Mouse (Mus musculus) stomach, embryonic 15.5 days (tissue): ENCODE data around the gene Specc1. TPM values are rescaled to one million over a fixed set of nuclear protein-coding genes. Genes with fewer than 3 reads are reported as not detected.
"Not testable (repeated sequence)": the region's sequence is repeated elsewhere in the genome, so short reads cannot be mapped to it uniquely, and the experiment has no call there.

Experiments
- ATAC-seq: fragments of 200-750 bp; cut with Nextera tagmentation; 2 replicates; pipeline ENCODE4 v1.8.0; 2017; ENCODE audit warnings: low read depth, moderate number of reproducible peaks, moderate TSS enrichment; ENCODE audit not compliant: insufficient read depth, low FRiP score
- H3K27ac ChIP-seq: fragments of 300-500 bp; sonication (generic); 2 replicates; pipeline ENCODE4 v1.5.1; 2015; ENCODE audit warnings: mild to moderate bottlenecking, inconsistent platforms
- H3K27me3 ChIP-seq: fragments of 300-500 bp; sonication (generic); replicated peaks from 2 replicates; pipeline ENCODE4 v1.6.1; 2015; ENCODE audit warnings: inconsistent platforms
- H3K36me3 ChIP-seq: fragments of 300-500 bp; sonication (generic); 2 replicates; pipeline ENCODE4 v1.6.1; 2015; ENCODE audit warnings: inconsistent platforms
- H3K4me1 ChIP-seq: fragments of 300-500 bp; sonication (generic); 2 replicates; pipeline ENCODE4 v1.6.1; 2015; ENCODE audit warnings: inconsistent platforms
- H3K4me2 ChIP-seq: fragments of 300-500 bp; sonication (generic); 2 replicates; pipeline ENCODE4 v1.6.1; 2015; ENCODE audit warnings: mild to moderate bottlenecking, inconsistent platforms
- H3K4me3 ChIP-seq: fragments of 300-500 bp; sonication (generic); replicated peaks from 2 replicates; pipeline ENCODE4 v1.5.1; 2015; ENCODE audit warnings: inconsistent platforms
- H3K9ac ChIP-seq: fragments of 300-500 bp; sonication (generic); 2 replicates; pipeline ENCODE4 v1.6.1; 2015; ENCODE audit warnings: inconsistent platforms
- H3K9me3 ChIP-seq: fragments of 300-500 bp; sonication (generic); 2 replicates; pipeline ENCODE4 v1.6.1; 2016; ENCODE audit warnings: inconsistent platforms
- WGBS: fragments of 180-500 bp; shearing (Covaris S2); methylation state at CpG from one replicate; pipeline ENCODE4 v1.1.7; 2015; 5-methylcytosine and 5-hydroxymethylcytosine counted together
- polyA plus RNA-seq: library from polyadenylated mRNA; unstranded; fragments of >200 nt; fragmentation: Nextera tagmentation; extraction: Ambion mirVana; gene quantifications from 2 replicates; pipeline ENCODE4 v1.2.1, GENCODE M21; 2015

Gene Specc1
- polyA plus RNA-seq, 1 experiment from 2014 or later: 13.4 TPM

DNA sequence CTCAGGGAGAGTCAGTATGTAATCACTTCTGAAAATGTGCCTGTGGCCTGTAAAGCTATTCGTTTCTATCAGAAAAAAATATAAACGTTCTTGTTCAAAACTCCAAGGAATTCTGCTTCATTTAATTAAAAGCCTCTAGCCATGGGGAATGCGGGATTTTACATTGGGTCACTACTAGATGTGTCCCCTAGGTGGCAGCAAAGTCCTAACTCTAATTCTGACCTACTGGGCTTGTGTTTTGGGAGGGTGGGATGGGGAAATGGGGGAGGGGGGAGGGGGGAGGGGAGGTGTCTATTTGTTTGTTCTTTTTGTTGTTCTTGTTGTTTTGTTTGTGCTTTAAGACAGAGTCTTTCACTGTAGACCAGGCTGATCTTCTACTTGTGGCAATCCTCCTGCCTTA lies 7.2 kb upstream of the Specc1 start:
- Histone ChIP-seq H3K4me3 (no peak overlapping the region), H3K9ac (no peak overlapping the region), H3K27ac (no peak overlapping the region), H3K4me2 (no peak overlapping the region), H3K27me3 (no peaks in the 10 kb centered on the region), H3K36me3 (no peaks in the 10 kb centered on the region), H3K9me3 (no peaks in the 10 kb centered on the region), H3K4me1 (no peaks in the 10 kb centered on the region)
- 2% methylated on average over 3 of the region's 3 CpGs for WGBS
- no peak for ATAC-seq

- ATAC-seq: no peak
- 20% methylated on average over 10 of the region's 10 CpGs for WGBS
- H3K4me2 ChIP-seq: 0 out of 2 replicates have a peak overlapping the region, but pooled peaks have one; percentile 10
Measured at GRCm38 (mm10) chr11:61950632-61951031, 5.9 kb upstream of the Specc1 start.

GRCm38 (mm10) chr11:61955136-61955535 lies 1.4 kb upstream of the Specc1 start:
- no peak overlapping the region for H3K4me3 ChIP-seq
- 67% methylated on average over 6 of the region's 6 CpGs for WGBS
- H3K4me2 ChIP-seq: no peak overlapping the region
- no peaks in the 10 kb centered on the region for H3K36me3 ChIP-seq
- H3K4me1 ChIP-seq: peaks cover 5% of the 10 kb centered on the region
- H3K9me3 ChIP-seq: no peaks in the 10 kb centered on the region
- no peak overlapping the region for H3K9ac ChIP-seq
- no peak for ATAC-seq
- no peak overlapping the region for H3K27ac ChIP-seq
- H3K27me3 ChIP-seq: peaks cover 18% of the 10 kb centered on the region

More at GRCm38 (mm10) chr11:61950632-61951031, 5.9 kb upstream of the Specc1 start:
- Histone ChIP-seq H3K9me3 (no peaks in the 10 kb centered on the region), H3K27ac (no peak overlapping the region), H3K9ac (no peak overlapping the region), H3K4me1 (no peaks in the 10 kb centered on the region), H3K27me3 (no peaks in the 10 kb centered on the region), H3K36me3 (no peaks in the 10 kb centered on the region), H3K4me3 (no peak overlapping the region)

GRCm38 (mm10) chr11:61955951-61956350 lies 612 bp upstream of the Specc1 start:
- 80% methylated on average over 6 of the region's 6 CpGs for WGBS
- H3K36me3 ChIP-seq: no peaks in the 10 kb centered on the region
- H3K9ac ChIP-seq: no peak overlapping the region
- ATAC-seq: no peak
- 0 out of 2 replicates have a peak overlapping the region, but pooled peaks have one; percentile 100 for H3K4me2 ChIP-seq
- H3K27me3 ChIP-seq: peaks cover 18% of the 10 kb centered on the region
- peaks cover 5% of the 10 kb centered on the region for H3K4me1 ChIP-seq
- H3K4me3 ChIP-seq: no peak overlapping the region
- no peaks in the 10 kb centered on the region for H3K9me3 ChIP-seq
- no peak overlapping the region for H3K27ac ChIP-seq

DNA sequence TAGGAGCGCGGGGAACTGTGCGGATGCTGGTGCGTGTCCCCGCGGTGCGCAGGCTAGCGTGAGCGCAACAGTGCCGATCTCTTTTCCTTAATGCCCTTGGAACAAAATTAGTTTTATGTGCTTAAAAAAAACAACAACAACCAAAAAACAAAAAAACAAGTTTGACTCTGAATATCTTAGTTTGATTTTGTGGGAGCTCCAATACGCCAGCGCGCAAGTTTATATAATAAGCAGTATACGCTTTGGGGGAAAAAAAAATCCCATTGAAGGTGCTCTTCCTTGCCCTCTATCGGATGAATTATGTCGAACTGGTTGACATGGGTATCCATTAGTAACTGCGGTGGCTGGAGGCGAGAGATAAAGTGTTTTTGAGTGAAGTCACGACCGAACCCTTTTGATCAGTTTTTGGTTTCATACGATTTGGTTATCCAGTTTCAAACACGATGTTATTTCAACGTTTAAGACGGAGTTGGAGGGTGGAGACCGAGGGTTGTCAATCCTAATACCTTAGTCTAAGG lies 792 bp downstream of the Specc1 start:
- peak; percentile 73; the same call in 1 of the 2 replicates for ATAC-seq
- 2% methylated on average over 25 of the region's 25 CpGs for whole genome bisulfite sequencing
- peak overlapping the region; percentile 59 for H3K4me3 ChIP-seq
- peak overlapping the region; percentile 37; the same call in 1 of the 2 replicates for H3K9ac ChIP-seq
- no peaks in the 10 kb centered on the region for H3K9me3 ChIP-seq
- H3K27ac ChIP-seq: no peak overlapping the region
- H3K4me1 ChIP-seq: peaks cover 5% of the 10 kb centered on the region
- H3K36me3 ChIP-seq: no peaks in the 10 kb centered on the region
- H3K27me3 ChIP-seq: peaks cover 18% of the 10 kb centered on the region
- H3K4me2 ChIP-seq: peak overlapping the region; percentile 100

GRCm38 (mm10) chr11:61958706-61959105 lies 2.1 kb downstream of the Specc1 start:
- not testable (repeated sequence) for H3K4me2 ChIP-seq, H3K36me3 ChIP-seq, H3K9ac ChIP-seq, H3K9me3 ChIP-seq, H3K4me3 ChIP-seq, H3K4me1 ChIP-seq, ATAC-seq, H3K27ac ChIP-seq
- 64% methylated on average over 6 of the region's 6 CpGs for WGBS
- H3K27me3 ChIP-seq: peaks cover 18% of the 10 kb centered on the region

DNA sequence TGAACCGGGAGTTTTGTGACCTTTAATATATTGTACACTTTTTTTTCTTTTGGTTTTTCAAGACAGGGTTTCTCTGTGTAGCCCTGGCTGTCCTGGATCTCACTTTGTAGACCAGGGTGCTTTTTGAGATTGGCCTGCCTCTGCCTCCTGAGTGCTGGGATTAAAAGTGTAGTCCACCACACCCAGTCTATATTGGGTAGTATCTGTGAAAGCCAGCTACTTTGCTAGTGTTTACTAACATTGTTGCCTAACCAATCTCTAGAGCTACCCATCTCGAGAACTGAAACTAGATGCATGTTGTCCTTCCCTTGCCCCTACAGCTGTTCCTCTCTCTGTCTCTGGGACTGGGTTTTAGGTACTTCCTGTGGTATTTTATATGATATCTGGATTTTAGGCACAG lies 3.5 kb downstream of the Specc1 start:
- H3K27me3 ChIP-seq: peaks cover 18% of the 10 kb centered on the region
- peaks cover 5% of the 10 kb centered on the region for H3K4me1 ChIP-seq
- WGBS: 77% methylated on average over 2 of the region's 2 CpGs
- no peaks in the 10 kb centered on the region for H3K36me3 ChIP-seq
- no peaks in the 10 kb centered on the region for H3K9me3 ChIP-seq
- H3K4me2 ChIP-seq: no peak overlapping the region
- no peak overlapping the region for H3K27ac ChIP-seq
- no peak overlapping the region for H3K4me3 ChIP-seq
- no peak; the same call in 1 of the 2 replicates for ATAC-seq
- no peak overlapping the region for H3K9ac ChIP-seq

DNA sequence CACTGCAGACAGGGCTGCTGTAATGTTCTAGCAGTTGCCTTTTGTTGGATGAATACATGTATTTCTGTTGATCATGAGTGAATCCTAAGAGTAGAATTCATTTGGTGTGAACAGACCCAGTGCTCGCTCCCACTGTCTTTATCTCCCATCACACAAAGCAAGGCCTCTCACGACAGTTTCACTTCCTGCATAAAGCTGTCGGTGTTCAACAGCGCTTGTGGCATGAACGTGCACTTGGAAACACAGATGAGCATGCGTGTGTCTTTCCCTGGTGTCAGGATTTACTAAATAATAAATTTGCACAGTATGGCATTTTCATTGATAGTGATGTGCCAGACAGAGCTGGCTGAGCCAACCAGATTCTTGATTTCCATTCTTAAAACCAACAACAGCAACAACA lies 6.1 kb downstream of the Specc1 start:
- WGBS: 65% methylated on average over 6 of the region's 6 CpGs
- no peak overlapping the region for H3K4me3 ChIP-seq
- no peak overlapping the region for H3K9ac ChIP-seq
- H3K4me2 ChIP-seq: no peak overlapping the region
- peaks cover 8% of the 10 kb centered on the region for H3K27me3 ChIP-seq
- H3K4me1 ChIP-seq: no peaks in the 10 kb centered on the region
- H3K36me3 ChIP-seq: no peaks in the 10 kb centered on the region
- ATAC-seq: no peak
- H3K9me3 ChIP-seq: no peaks in the 10 kb centered on the region
- H3K27ac ChIP-seq: no peak overlapping the region

DNA sequence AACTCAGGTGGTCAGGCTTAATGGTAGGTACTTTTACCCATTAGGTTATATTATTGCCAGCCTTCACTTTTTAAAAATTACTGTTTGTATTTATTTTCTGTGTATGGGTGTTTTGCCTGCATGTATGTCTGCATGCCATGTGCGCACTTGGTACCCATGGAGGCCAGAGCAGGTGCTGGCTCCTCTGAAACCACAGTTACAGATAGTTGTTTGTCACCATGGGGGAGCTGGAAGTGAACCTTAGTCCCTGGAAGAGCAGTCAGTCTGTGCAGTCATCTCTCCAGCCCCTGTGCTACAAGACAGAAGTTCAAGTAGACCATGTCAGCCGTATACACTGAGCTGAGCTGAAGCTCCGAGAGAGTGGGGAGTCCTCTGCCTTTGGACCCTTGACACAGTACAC lies 6.6 kb downstream of the Specc1 start:
- no peaks in the 10 kb centered on the region for H3K4me1 ChIP-seq
- H3K27ac ChIP-seq: no peak overlapping the region
- no peaks in the 10 kb centered on the region for H3K9me3 ChIP-seq
- ATAC-seq: no peak
- H3K36me3 ChIP-seq: no peaks in the 10 kb centered on the region
- 73% methylated on average over 3 of the region's 3 CpGs for WGBS
- no peak overlapping the region for H3K4me3 ChIP-seq
- H3K9ac ChIP-seq: no peak overlapping the region
- H3K27me3 ChIP-seq: peaks cover 5% of the 10 kb centered on the region
- no peak overlapping the region for H3K4me2 ChIP-seq

GRCm38 (mm10) chr11:61964611-61965010 lies 8.0 kb downstream of the Specc1 start:
- no peak for ATAC-seq
- H3K27me3 ChIP-seq: no peaks in the 10 kb centered on the region
- H3K4me3 ChIP-seq: no peak overlapping the region
- no peaks in the 10 kb centered on the region for H3K9me3 ChIP-seq
- H3K9ac ChIP-seq: no peak overlapping the region
- WGBS: 90% methylated on average over 5 of the region's 5 CpGs
- H3K4me1 ChIP-seq: no peaks in the 10 kb centered on the region
- H3K36me3 ChIP-seq: no peaks in the 10 kb centered on the region
- no peak overlapping the region for H3K4me2 ChIP-seq
- H3K27ac ChIP-seq: no peak overlapping the region

- no peak overlapping the region for H3K9ac ChIP-seq
- H3K27me3 ChIP-seq: no peaks in the 10 kb centered on the region
- H3K4me2 ChIP-seq: no peak overlapping the region
- no peak overlapping the region for H3K4me3 ChIP-seq
- no peak for ATAC-seq
- H3K9me3 ChIP-seq: no peaks in the 10 kb centered on the region
- no peak overlapping the region for H3K27ac ChIP-seq
- H3K4me1 ChIP-seq: no peaks in the 10 kb centered on the region
- H3K36me3 ChIP-seq: no peaks in the 10 kb centered on the region
- WGBS: 78% methylated on average over 8 of the region's 8 CpGs
Measured at GRCm38 (mm10) chr11:61967034-61967433, 10.5 kb downstream of the Specc1 start.

DNA sequence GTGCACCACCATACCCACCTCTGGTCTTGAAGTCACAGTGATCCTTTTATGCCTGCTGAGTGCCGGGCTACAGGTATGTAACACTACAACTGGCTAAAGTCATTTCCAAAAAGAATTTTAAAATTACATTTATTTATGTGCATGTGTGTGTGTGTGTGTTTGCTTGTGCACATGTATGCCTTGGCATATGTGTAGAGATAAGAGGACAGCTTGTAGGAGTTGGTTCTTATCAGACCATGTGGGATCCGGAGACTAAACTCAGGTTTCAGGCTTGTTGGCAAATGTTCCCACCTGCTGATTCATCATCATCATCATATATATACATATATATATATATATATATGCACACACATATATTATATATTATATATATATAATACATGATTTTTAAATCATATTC lies 12.3 kb downstream of the Specc1 start:
- no peak overlapping the region for H3K4me2 ChIP-seq
- H3K27me3 ChIP-seq: no peaks in the 10 kb centered on the region
- no peak overlapping the region for H3K27ac ChIP-seq
- 0 out of 2 replicates have a peak, but pooled peaks cover under 1% of the 10 kb centered on the region for H3K4me1 ChIP-seq
- H3K4me3 ChIP-seq: no peak overlapping the region
- ATAC-seq: peak; percentile 58; the same call in 1 of the 2 replicates
- H3K36me3 ChIP-seq: no peaks in the 10 kb centered on the region
- H3K9ac ChIP-seq: no peak overlapping the region
- WGBS: 89% methylated on average over 2 of the region's 2 CpGs
- H3K9me3 ChIP-seq: no peaks in the 10 kb centered on the region

DNA sequence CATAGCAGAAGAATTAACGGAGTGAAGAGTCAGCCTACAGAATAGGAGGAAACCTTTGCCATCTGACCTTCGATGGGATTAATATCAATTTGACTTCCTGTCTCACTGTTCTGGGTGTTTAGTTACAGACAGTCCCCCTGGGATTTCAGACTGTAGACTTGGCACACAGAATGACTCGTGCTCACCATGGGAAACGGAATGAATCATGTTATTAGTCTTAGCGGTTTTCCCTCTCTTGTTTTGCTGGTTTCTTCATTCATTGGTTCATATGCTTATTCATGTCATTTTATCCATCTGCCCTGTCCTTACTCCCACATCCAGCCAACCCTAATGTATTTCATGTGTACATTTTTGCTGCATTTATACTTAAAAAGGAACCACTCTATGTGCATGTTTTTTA lies 14.3 kb downstream of the Specc1 start:
- no peaks in the 10 kb centered on the region for H3K9me3 ChIP-seq
- ATAC-seq: no peak
- H3K27me3 ChIP-seq: no peaks in the 10 kb centered on the region
- 0 out of 2 replicates have a peak, but pooled peaks cover 4% of the 10 kb centered on the region for H3K4me1 ChIP-seq
- H3K9ac ChIP-seq: no peak overlapping the region
- H3K27ac ChIP-seq: no peak overlapping the region
- no peak overlapping the region for H3K4me3 ChIP-seq
- H3K4me2 ChIP-seq: no peak overlapping the region
- no peaks in the 10 kb centered on the region for H3K36me3 ChIP-seq
- WGBS: 49% methylated on average over 5 of the region's 5 CpGs
